Mouse (Mus musculus) adrenal gland, adult 18-20 months (tissue): ENCODE measurements around the gene Sik3. TPM values are rescaled to one million over a fixed set of nuclear protein-coding genes. Genes with fewer than 3 reads are reported as not detected.

Experiments
- DNase-seq, 2 experiments: peaks; one replicate each; pipeline ENCODE4 v3.0.0; 2021 to 2022; ENCODE audit warnings: low spot score in 2 of 2
- total RNA-seq, 2 experiments: library from RNA; stranded (reverse); gene quantifications; 1 replicate in 1 of 2; 2 replicates in 1 of 2; pipeline ENCODE4 v1.2.3; 2021

The Sik3 gene
- total RNA-seq, 2 experiments from 2014 or later, result 63.2 to 88.3 TPM

- peak in 1 of 2 experiments; percentile 45 for DNase-seq
These were observed 2.5 kb downstream of the Sik3 start for GRCm38 (mm10) chr9:46015081-46015551.

DNA sequence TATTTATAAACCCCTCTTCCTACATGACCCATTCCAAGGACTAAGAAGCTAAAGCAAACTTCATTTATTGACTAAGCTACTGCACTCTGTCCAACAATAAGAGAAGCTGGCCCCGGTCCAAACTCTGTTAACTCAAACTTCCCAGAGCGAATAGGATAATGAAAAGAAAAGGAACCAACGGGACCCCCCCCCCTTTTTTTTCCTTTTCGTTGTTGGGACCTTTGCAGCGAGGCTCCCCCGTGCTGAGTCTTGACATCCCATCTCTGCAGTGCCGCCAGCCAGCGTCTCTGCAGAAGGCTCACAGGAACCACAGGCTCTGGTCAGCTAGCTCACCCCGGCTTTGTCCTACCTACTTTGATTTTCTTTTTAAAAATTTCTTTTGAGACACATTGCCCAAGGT lies 3.2 kb downstream of the Sik3 start:
- peak in 1 of 2 experiments; percentile 38 for DNase-seq

GRCm38 (mm10) chr9:46016417-46016816 lies 3.8 kb downstream of the Sik3 start:
- no peak for DNase-seq

- no peak for DNase-seq
These were observed 5.7 kb downstream of the Sik3 start for GRCm38 (mm10) chr9:46018316-46018715.

DNA sequence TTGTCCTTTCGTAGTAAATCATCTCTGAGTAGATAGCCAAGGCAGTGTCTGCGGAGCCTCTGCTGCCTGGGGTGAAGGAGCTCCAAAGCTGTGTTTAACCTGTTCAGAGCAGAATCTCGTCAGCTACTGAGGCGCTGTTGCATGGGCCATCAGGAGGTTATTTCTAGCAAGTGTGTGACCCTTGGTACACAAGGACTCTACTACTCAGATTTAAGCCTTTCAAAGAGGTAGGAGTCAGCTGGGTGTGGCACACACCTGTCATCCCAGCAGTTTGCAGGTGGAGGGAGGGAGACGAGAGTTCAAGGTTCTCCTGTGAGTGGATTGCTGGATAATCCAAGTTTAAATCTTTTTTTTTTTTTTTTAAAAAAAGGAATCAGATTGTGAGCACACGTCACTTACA lies 7.4 kb downstream of the Sik3 start:
- no peak for DNase-seq

DNA sequence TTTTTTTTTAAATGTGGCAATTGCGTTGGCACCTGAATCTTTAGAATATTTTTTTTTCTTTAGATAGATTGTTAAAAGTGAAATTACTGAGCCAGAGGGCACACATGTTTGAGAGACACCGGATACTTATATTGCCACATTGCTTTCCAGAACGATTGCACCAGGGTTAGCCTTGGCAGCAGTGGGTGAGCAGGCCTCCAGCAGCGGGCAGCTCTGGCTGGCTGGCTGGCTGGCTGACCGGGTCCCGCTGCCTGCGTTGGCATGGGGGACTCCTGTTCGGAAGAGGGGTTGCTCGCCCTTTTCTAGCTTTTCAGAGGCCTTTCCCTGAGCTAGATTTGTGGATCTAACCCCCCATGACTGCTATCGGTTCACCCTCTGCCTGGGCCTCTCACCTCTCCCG lies 11.0 kb downstream of the Sik3 start:
- no peak for DNase-seq

- DNase-seq, result no peak
These were observed 13.6 kb downstream of the Sik3 start for GRCm38 (mm10) chr9:46026058-46026849.

DNA sequence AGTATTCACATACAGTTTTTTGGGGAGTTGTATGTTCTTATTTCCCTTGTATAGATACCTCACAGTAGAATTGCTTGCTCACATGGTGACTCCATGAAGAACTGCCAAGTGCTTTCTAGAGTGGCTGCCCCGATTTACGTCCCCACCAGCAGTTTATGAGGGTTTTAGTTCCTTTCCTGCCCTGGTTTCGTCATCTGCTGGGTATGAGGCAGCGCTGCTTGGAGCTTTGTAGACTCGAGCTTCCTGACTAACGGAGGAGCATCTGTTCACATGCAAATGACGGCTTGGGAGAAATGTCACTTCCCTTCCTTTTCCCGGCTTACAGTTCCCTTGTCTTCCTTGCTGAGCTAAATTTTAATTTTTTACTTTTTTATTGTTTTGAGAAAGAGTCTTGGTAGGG lies 15.4 kb downstream of the Sik3 start:
- DNase-seq, result no peak

DNA sequence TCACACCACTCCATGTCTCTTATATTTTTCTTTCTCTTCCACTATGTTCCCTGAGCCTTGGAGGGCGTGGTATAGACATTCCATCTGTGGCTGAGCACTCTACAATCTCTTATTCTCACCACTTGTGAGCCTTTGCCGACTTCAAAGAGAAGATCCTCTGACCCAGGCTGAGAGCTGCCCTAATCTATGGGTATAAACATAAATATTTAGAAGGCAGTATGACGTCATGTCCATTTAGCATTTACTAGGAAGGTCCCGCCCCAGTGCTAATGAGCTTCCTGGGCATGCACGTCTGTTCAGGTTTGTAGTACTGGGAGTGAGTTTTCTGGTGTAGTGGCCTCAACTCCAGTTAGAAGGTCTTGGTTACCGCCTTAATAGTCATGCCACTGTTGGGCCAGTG lies 16.9 kb downstream of the Sik3 start:
- no peak for DNase-seq

DNA sequence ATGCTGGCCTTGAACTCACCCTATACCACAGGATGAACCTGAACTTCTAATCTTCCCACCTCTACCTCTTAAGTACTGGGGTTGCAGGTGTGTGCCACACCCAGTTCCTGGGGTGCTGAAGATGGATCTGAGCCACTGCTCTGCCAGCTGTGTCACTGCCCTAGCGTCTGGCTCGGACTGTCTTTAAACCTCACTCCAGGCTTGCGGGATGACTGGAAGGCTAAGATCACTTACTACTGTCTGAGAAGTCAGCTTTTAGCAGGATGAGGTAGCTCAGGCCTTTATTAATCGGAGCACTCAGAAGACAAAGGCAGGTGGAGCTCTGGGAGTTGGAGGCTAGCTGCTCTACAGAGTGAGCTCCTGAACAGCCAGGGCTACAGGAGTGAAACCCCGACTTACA lies 17.6 kb downstream of the Sik3 start:
- no peak for DNase-seq

DNA sequence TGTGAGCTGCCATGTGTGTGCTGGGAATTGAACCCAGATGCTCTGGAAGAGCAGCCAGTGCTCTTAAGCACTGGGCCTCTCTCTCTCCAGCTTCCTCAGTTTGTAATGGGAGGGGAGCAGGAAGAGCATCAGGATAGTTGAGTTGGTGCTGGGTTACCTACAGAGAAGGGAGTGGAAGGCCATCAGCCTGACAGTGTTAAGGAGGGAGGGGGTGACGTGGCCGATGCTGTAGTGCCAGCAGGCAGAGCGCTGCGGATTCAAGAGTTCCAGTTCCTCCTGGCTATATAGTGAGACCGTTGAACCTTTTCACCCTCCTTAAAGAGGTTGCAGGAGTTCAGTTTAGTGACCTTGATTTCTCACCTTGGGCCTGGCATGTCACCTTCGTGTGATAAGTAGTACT lies 18.3 kb downstream of the Sik3 start:
- no peak for DNase-seq

DNA sequence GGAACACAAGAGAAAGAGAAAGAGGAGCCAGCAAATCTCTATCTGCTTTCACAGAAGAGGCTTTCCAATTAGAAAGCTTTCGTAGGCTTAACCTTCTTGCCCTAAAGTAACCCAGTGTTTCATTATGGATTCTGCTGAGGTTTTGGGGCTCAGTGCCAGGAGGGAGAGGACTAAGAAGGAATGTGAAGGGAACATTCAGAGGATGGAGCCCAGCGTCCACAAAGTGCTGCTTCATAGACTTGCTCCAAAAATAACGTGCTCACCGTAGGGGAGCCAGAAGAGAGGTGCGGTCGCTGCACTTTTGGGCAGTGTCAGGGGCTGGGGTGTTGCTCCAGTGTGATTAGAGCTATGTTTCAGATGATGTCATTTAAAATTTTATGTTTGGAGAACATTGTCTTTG lies 19.6 kb downstream of the Sik3 start:
- no peak for DNase-seq

- no peak for DNase-seq
These were observed 20.4 kb downstream of the Sik3 start for GRCm38 (mm10) chr9:46033058-46033457.

DNA sequence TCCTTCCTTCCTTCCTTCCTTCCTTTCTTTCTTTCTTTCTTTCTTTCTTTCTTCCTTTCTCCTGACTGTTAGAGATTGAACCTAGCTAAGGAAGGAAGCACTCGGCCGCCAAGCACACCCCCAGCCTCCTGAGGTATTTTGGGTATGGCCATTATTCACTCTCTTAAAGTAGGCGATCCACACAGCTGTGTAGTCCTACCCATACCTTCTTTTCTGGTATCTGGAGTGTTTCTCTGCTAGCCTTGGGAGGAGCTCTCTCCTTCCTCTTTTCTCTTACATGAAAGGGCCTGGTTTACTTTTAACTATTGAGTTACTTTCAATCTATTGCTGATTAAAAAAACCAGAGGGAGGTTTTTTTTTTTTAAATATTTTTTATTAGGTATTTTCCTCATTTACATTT lies 21.2 kb downstream of the Sik3 start:
- no peak for DNase-seq

GRCm38 (mm10) chr9:46035290-46035871 lies 22.8 kb downstream of the Sik3 start:
- DNase-seq, result no peak

DNA sequence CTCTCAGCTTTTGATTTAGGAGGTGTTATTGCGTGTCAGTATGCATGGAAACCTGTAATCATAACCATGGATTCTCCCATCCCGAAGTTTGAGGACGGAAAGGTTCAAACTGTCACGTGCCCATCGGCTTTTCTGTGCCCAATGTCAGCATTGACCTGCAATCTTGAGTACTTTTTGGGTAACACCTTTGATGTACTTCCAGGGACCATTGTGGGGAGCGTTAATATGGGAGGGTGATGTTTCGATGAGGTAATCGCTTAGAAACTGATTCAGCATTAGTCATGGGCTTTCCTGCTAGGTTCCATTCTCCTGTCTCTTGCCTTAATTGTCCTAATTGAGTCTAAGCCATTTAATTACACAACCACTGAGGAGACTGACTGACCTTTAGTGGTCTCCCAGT lies 24.3 kb downstream of the Sik3 start:
- DNase-seq, result no peak

DNA sequence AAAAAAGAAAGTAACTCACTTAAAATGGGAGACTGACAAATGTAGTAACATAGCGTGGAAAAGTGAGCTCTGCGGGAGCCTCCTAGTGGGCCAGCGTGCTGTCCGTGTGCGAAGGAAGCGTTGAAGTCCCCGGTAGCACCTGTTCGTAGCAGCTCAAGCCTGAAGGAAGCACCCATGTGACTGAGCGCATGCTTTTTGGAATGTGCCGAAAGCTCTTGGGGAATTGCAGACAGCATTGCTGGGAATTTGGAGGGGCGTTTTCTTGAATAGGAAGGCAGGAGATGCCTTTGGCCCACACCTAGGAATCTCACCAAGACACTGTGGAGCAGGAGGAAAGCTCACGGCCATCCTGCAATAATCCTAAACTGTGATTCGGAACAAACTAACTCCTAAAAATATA lies 26.2 kb downstream of the Sik3 start:
- no peak for DNase-seq

- no peak for DNase-seq
These were observed 28.6 kb downstream of the Sik3 start for GRCm38 (mm10) chr9:46041186-46041585.

GRCm38 (mm10) chr9:46042387-46042786 lies 29.8 kb downstream of the Sik3 start:
- DNase-seq, result no peak

- DNase-seq, result no peak
These were observed 31.0 kb downstream of the Sik3 start for GRCm38 (mm10) chr9:46043626-46044025.

- DNase-seq, result no peak
These were observed 34.3 kb downstream of the Sik3 start for GRCm38 (mm10) chr9:46046724-46047517.

DNA sequence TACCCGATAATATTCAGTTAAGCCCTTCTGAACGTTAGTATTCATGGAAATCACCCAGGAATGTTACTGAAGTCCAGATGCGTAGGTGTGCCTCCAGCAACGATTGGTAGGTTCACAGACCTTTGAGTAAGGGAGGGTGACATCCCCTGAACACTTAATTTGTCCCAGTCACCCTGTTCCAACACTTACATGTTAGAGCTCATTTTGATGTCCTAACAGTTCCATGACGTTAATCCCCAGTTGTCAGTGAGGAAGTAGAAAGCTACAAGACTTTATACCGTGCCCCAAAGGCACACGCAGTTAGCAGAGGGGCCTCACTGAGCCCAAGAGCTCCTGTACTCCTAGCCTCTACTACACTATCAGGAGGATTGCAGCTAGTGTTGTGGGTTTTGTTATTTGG lies 36.9 kb downstream of the Sik3 start:
- no peak for DNase-seq
